Mouse (Mus musculus): ENCODE results near the gene Olfr967.
A peak's percentile ranks its signal among the peaks of the same experiment; 100 is the strongest.
"Not testable (repeated sequence)": the region's sequence is repeated elsewhere in the genome, so short reads cannot be mapped to it uniquely, and the experiment has no call there.

Olfr967 gene

GRCm38 (mm10) chr9:39745949-39746348 lies at the start of gene Olfr967:
Gene Olfr967 (plus strand): TSS chr9:39746249.
- no peak for DNase-seq (ENCODE audit: low spot score)

GRCm38 (mm10) chr9:39701123-39701522 lies 44.9 kb upstream of the Olfr967 start:
- DNase-seq (ENCODE audit: low spot score): not testable (repeated sequence)

- DNase-seq (ENCODE audit: low spot score): no peak
Observed at GRCm38 (mm10) chr9:39707017-39707416, 39.0 kb upstream of the Olfr967 start, which contains the start of gene Olfr149. Gene Olfr149 (minus strand): TSS chr9:39707117.

GRCm38 (mm10) chr9:39708958-39709357 lies 37.1 kb upstream of the Olfr967 start:
- DNase-seq (ENCODE audit: low spot score): peak; percentile 50

- DNase-seq (ENCODE audit: low spot score): no peak
Observed at GRCm38 (mm10) chr9:39711053-39711452, 35.0 kb upstream of the Olfr967 start, which contains the start of gene Olfr965. Gene Olfr965 (plus strand): TSS chr9:39711353.

- DNase-seq (ENCODE audit: low spot score): no peak
Observed at GRCm38 (mm10) chr9:39730678-39731077, 15.4 kb upstream of the Olfr967 start, which contains the start of gene Olfr150. Gene Olfr150 (plus strand): TSS chr9:39730978.

GRCm38 (mm10) chr9:39740741-39741140 lies 5.3 kb upstream of the Olfr967 start:
- DNase-seq (ENCODE audit: low spot score): no peak

GRCm38 (mm10) chr9:39746428-39746827 lies 379 bp downstream of the Olfr967 start:
- DNase-seq (ENCODE audit: low spot score): no peak

GRCm38 (mm10) chr9:39783153-39783552 lies 37.1 kb downstream of the Olfr967 start, which contains the start of gene Olfr968:
Gene Olfr968 (minus strand): TSS chr9:39783253.
- DNase-seq (ENCODE audit: low spot score): no peak

- no peak for DNase-seq (ENCODE audit: low spot score)
Observed at GRCm38 (mm10) chr9:39790558-39790957, 44.5 kb downstream of the Olfr967 start, which contains the start of gene Olfr969. Gene Olfr969 (plus strand): TSS chr9:39790945.
